Mouse (Mus musculus): Measurements from ENCODE around the gene Ccdc6. TPM values are rescaled to one million over a fixed set of nuclear protein-coding genes. Genes with fewer than 3 reads are reported as not detected.

The Ccdc6 gene
- polyA plus RNA-seq, 1 experiment: 15.5 TPM

GRCm38 (mm10) chr10:70095506-70096270, 1.2 kb upstream of the Ccdc6 start:
- peaks cover 32% of the 10 kb centered on the region for H3K79me2 ChIP-seq (ENCODE audit: control insufficient read depth, insufficient read depth)
- no peak overlapping the region for H3ac ChIP-seq (ENCODE audit: control insufficient read depth, insufficient read length)
- no peaks in the 10 kb centered on the region for H3K27me3 ChIP-seq (ENCODE audit: control insufficient read depth, insufficient read depth, insufficient read length)
- peak overlapping the region; percentile 82 for H3K4me3 ChIP-seq
- TF ChIP-seq TCF3 (IDR thresholded peaks at IDR 0.05; ENCODE audit: insufficient read length, low read depth) (no peak), CEBPB (IDR thresholded peaks at IDR 0.05; ENCODE audit: insufficient read depth, poor library complexity, severe bottlenecking) (no peak), SRF (IDR thresholded peaks at IDR 0.05; ENCODE audit: control insufficient read depth, insufficient read length, low read depth) (no peak), MYOG (IDR thresholded peaks at IDR 0.05; ENCODE audit: control insufficient read depth in 1 of 3, insufficient read depth in 1 of 3, insufficient read length in 2 of 3, low read depth in 2 of 3) (no peak), REST (IDR thresholded peaks at IDR 0.05; ENCODE audit: insufficient read depth, insufficient read length) (no peak), MAX (IDR thresholded peaks at IDR 0.05; ENCODE audit: low read depth) (no peak), TCF12 (IDR thresholded peaks at IDR 0.05; ENCODE audit: insufficient read depth, poor library complexity, severe bottlenecking) (no peak), POLR2AphosphoS2 (IDR thresholded peaks at IDR 0.05; ENCODE audit: insufficient read length, low read depth) (no peak), E2F4 (IDR thresholded peaks at IDR 0.05; ENCODE audit: insufficient read depth) (no peak), USF1 (IDR thresholded peaks at IDR 0.05; ENCODE audit: low read depth) (no peak), MYOD1 (IDR thresholded peaks at IDR 0.05; ENCODE audit: control insufficient read depth in 1 of 3, insufficient read length in 2 of 3, low read depth in 2 of 3) (no peak), POLR2A (IDR thresholded peaks at IDR 0.05; ENCODE audit: insufficient read length, low read depth) (no peak)
- peak overlapping the region; percentile 90 for H3K4me2 ChIP-seq (ENCODE audit: low read depth)
- H3K36me3 ChIP-seq (ENCODE audit: control insufficient read depth, insufficient read depth): no peaks in the 10 kb centered on the region

DNA sequence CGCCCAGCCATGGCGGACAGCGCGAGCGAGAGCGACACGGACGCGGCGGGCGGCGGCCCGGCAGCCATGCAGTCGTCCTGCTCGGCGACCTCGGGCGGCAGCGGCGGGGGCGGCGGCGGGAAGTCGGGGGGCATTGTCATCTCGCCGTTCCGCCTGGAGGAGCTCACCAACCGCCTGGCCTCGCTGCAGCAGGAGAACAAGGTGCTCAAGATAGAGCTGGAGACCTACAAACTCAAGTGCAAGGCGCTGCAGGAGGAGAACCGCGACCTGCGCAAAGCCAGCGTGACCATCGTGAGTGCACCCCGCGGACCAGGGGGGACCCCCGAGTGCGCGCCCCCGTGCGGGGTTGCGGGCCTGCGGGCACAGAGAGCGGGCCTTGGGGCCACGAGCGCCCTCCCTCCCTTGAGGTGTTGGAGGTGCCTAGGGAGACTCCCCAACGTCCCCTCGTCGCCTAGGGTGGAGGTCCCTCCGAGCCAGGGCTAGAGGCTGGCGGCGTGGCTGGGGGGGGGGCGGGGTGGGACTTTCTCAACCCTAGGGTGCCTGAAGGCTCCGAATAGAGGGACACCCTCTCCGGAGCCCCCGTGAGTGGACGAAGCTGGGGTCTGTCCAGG, 475 bp downstream of the Ccdc6 start:
- peaks cover 50% of the 10 kb centered on the region for H3K79me2 ChIP-seq (ENCODE audit: control insufficient read depth, insufficient read depth)
- H3K36me3 ChIP-seq (ENCODE audit: control insufficient read depth, insufficient read depth): no peaks in the 10 kb centered on the region
- no peaks in the 10 kb centered on the region for H3K27me3 ChIP-seq (ENCODE audit: control insufficient read depth, insufficient read depth, insufficient read length)
- peak in 1 of 3 experiments; percentile 3 for TF ChIP-seq MYOG (IDR thresholded peaks at IDR 0.05; ENCODE audit: control insufficient read depth in 1 of 3, insufficient read depth in 1 of 3, insufficient read length in 2 of 3, low read depth in 2 of 3)
- no peak for TF ChIP-seq TCF12 (IDR thresholded peaks at IDR 0.05; ENCODE audit: insufficient read depth, poor library complexity, severe bottlenecking)
- TF ChIP-seq USF1 (IDR thresholded peaks at IDR 0.05; ENCODE audit: low read depth): no peak
- no peak for TF ChIP-seq POLR2AphosphoS2 (IDR thresholded peaks at IDR 0.05; ENCODE audit: insufficient read length, low read depth)
- TF ChIP-seq TCF3 (IDR thresholded peaks at IDR 0.05; ENCODE audit: insufficient read length, low read depth): no peak
- peak overlapping the region; percentile 82 for H3K4me3 ChIP-seq
- H3ac ChIP-seq (ENCODE audit: control insufficient read depth, insufficient read length): peak overlapping the region; percentile 91
- peak overlapping the region; percentile 80 for H3K4me2 ChIP-seq (ENCODE audit: low read depth)

- peak overlapping the region; percentile 80 for H3K4me2 ChIP-seq (ENCODE audit: low read depth)
- peaks cover 54% of the 10 kb centered on the region for H3K79me2 ChIP-seq (ENCODE audit: control insufficient read depth, insufficient read depth)
- TF ChIP-seq REST (IDR thresholded peaks at IDR 0.05; ENCODE audit: insufficient read depth, insufficient read length) (no peak), TCF12 (IDR thresholded peaks at IDR 0.05; ENCODE audit: insufficient read depth, poor library complexity, severe bottlenecking) (no peak), POLR2AphosphoS2 (IDR thresholded peaks at IDR 0.05; ENCODE audit: insufficient read length, low read depth) (no peak), TCF3 (IDR thresholded peaks at IDR 0.05; ENCODE audit: insufficient read length, low read depth) (no peak), USF1 (IDR thresholded peaks at IDR 0.05; ENCODE audit: low read depth) (no peak), SRF (IDR thresholded peaks at IDR 0.05; ENCODE audit: control insufficient read depth, insufficient read length, low read depth) (no peak), CEBPB (IDR thresholded peaks at IDR 0.05; ENCODE audit: insufficient read depth, poor library complexity, severe bottlenecking) (no peak), POLR2A (IDR thresholded peaks at IDR 0.05; ENCODE audit: insufficient read length, low read depth) (no peak), MYOD1 (IDR thresholded peaks at IDR 0.05; ENCODE audit: control insufficient read depth in 1 of 3, insufficient read length in 2 of 3, low read depth in 2 of 3) (no peak), MAX (IDR thresholded peaks at IDR 0.05; ENCODE audit: low read depth) (no peak), E2F4 (IDR thresholded peaks at IDR 0.05; ENCODE audit: insufficient read depth) (no peak), MYOG (IDR thresholded peaks at IDR 0.05; ENCODE audit: control insufficient read depth in 1 of 3, insufficient read depth in 1 of 3, insufficient read length in 2 of 3, low read depth in 2 of 3) (no peak)
- H3ac ChIP-seq (ENCODE audit: control insufficient read depth, insufficient read length): peak overlapping the region; percentile 91
- no peaks in the 10 kb centered on the region for H3K36me3 ChIP-seq (ENCODE audit: control insufficient read depth, insufficient read depth)
- no peaks in the 10 kb centered on the region for H3K27me3 ChIP-seq (ENCODE audit: control insufficient read depth, insufficient read depth, insufficient read length)
- H3K4me3 ChIP-seq: peak overlapping the region; percentile 82
Observed at GRCm38 (mm10) chr10:70097911-70098569, 1.1 kb downstream of the Ccdc6 start.

DNA sequence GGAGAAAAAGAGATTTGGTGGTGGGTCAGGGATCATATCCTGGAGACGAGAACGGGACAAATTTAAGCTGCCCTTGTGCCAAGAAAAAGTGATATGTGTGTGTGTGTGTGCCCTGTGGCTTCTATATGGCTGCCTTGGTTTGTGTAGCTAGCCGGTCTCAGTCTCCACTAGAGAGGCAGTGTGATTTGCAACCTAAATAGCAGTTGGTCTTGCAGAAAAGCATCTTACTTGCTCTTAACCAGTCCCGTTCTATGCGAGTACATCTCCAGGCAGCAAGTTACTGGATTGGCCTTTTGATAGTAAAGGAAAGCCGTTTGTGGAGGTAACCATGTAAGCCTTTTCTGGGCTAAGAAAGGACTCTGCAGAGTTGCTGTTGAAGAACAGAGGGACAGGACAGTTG, 1.7 kb downstream of the Ccdc6 start:
- Histone ChIP-seq H3K36me3 (ENCODE audit: control insufficient read depth, insufficient read depth) (no peaks in the 10 kb centered on the region), H3K79me2 (ENCODE audit: control insufficient read depth, insufficient read depth) (peaks cover 60% of the 10 kb centered on the region), H3K27me3 (ENCODE audit: control insufficient read depth, insufficient read depth, insufficient read length) (no peaks in the 10 kb centered on the region), H3K4me3 (peak overlapping the region; percentile 82), H3ac (ENCODE audit: control insufficient read depth, insufficient read length) (peak overlapping the region; percentile 91), H3K4me2 (ENCODE audit: low read depth) (peak overlapping the region; percentile 80)
- TF ChIP-seq E2F4 (IDR thresholded peaks at IDR 0.05; ENCODE audit: insufficient read depth) (no peak), CEBPB (IDR thresholded peaks at IDR 0.05; ENCODE audit: insufficient read depth, poor library complexity, severe bottlenecking) (no peak), TCF12 (IDR thresholded peaks at IDR 0.05; ENCODE audit: insufficient read depth, poor library complexity, severe bottlenecking) (no peak), POLR2A (IDR thresholded peaks at IDR 0.05; ENCODE audit: insufficient read length, low read depth) (no peak), POLR2AphosphoS2 (IDR thresholded peaks at IDR 0.05; ENCODE audit: insufficient read length, low read depth) (no peak), USF1 (IDR thresholded peaks at IDR 0.05; ENCODE audit: low read depth) (no peak), MYOD1 (IDR thresholded peaks at IDR 0.05; ENCODE audit: control insufficient read depth in 1 of 3, insufficient read length in 2 of 3, low read depth in 2 of 3) (no peak), MYOG (IDR thresholded peaks at IDR 0.05; ENCODE audit: control insufficient read depth in 1 of 3, insufficient read depth in 1 of 3, insufficient read length in 2 of 3, low read depth in 2 of 3) (no peak), SRF (IDR thresholded peaks at IDR 0.05; ENCODE audit: control insufficient read depth, insufficient read length, low read depth) (no peak), TCF3 (IDR thresholded peaks at IDR 0.05; ENCODE audit: insufficient read length, low read depth) (no peak), MAX (IDR thresholded peaks at IDR 0.05; ENCODE audit: low read depth) (no peak), REST (IDR thresholded peaks at IDR 0.05; ENCODE audit: insufficient read depth, insufficient read length) (no peak)
